In the genomic region with DNA sequence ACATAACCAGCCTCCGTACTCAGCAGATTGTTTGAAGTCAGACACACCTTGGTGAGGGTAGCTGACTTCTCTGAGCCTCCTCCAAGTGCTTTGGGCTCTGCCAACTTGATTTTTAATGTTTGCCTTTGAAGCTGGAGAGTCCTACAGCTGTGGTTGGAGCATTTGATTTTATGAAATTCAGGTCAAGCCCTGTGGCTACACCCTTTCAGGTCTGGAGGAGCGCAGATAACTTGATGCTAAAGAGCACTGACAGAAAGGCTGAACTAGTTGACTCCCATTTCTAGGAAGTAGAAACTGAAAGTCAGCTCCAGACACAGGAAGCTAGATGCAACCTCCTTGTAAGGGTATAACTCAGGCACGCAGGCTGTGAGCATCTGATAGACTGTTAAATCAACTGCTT, we compare ENCODE assay signal across 8 mouse cellular contexts. TPM values are rescaled to one million over a fixed set of nuclear protein-coding genes. Genes with fewer than 3 reads are reported as not detected.
DNase-seq lines count a peak whose midpoint lies in the region; ATAC-seq and TF ChIP-seq lines count a peak whose summit lies in the region.

No protein-coding gene starts in this region.

- no peak for DNase-seq in neural tube, embryonic 10.5 days (ENCODE audit: extremely low spot score, low spot score)
- no peak for DNase-seq in embryonic facial prominence, embryonic 14.5 days (ENCODE audit: low spot score)
- DNase-seq in limb, embryonic 14.5 days (ENCODE audit: low spot score): no peak
- no peak for DNase-seq in left cerebral cortex, adult 11 months (ENCODE audit: low spot score)
- DNase-seq in ovary, postnatal 14 days (ENCODE audit: low spot score): no peak
- no peak for DNase-seq in gastrocnemius, postnatal 10 days

- H3K36me3 ChIP-seq in neural tube, embryonic 12.5 days: peaks cover 33% of the 10 kb centered on the region
- peaks cover 42% of the 10 kb centered on the region for H3K36me3 ChIP-seq in embryonic facial prominence, embryonic 14.5 days (ENCODE audit: control insufficient read depth, insufficient read depth, low read length)
- peaks cover 32% of the 10 kb centered on the region for H3K36me3 ChIP-seq in limb, embryonic 14.5 days (ENCODE audit: control insufficient read depth, insufficient read depth, low read length)
- H3K36me3 ChIP-seq in midbrain, embryonic 13.5 days: peaks cover 35% of the 10 kb centered on the region

- H3K4me3 ChIP-seq in neural tube, embryonic 12.5 days: peak overlapping the region; percentile 98; the same call in 1 of the 2 replicates
- H3K4me3 ChIP-seq in embryonic facial prominence, embryonic 14.5 days (ENCODE audit: low read depth, low read length): peak overlapping the region; percentile 100; the same call in 1 of the 2 replicates
- no peak overlapping the region; the same call in 1 of the 2 replicates for H3K4me3 ChIP-seq in limb, embryonic 14.5 days (replicated peaks; ENCODE audit: low read length)
- H3K4me3 ChIP-seq in midbrain, embryonic 13.5 days (replicated peaks): peak overlapping the region; percentile 96

- H3K4me2 ChIP-seq in neural tube, embryonic 12.5 days (replicated peaks): peak overlapping the region; percentile 90
- H3K4me2 ChIP-seq in embryonic facial prominence, embryonic 14.5 days (ENCODE audit: low read depth, low read length): peak overlapping the region; percentile 94
- H3K4me2 ChIP-seq in limb, embryonic 14.5 days (replicated peaks; ENCODE audit: low read depth, low read length, severe bottlenecking): peak overlapping the region; percentile 93; the same call in 1 of the 2 replicates
- H3K4me2 ChIP-seq in midbrain, embryonic 13.5 days (replicated peaks): peak overlapping the region; percentile 96

- H3K9me3 ChIP-seq in neural tube, embryonic 12.5 days: no peaks in the 10 kb centered on the region
- no peaks in the 10 kb centered on the region for H3K9me3 ChIP-seq in embryonic facial prominence, embryonic 14.5 days (ENCODE audit: control insufficient read depth, low read length)
- no peaks in the 10 kb centered on the region for H3K9me3 ChIP-seq in limb, embryonic 14.5 days (ENCODE audit: control insufficient read depth, low read length)
- no peaks in the 10 kb centered on the region for H3K9me3 ChIP-seq in midbrain, embryonic 13.5 days

- 93% methylated on average over 3 of the region's 3 CpGs for WGBS in neural tube, embryonic 12.5 days
- WGBS in embryonic facial prominence, embryonic 14.5 days: 82% methylated on average over 3 of the region's 3 CpGs
- WGBS in limb, embryonic 14.5 days: 82% methylated on average over 3 of the region's 3 CpGs
- WGBS in midbrain, embryonic 13.5 days: 93% methylated on average over 3 of the region's 3 CpGs

- no peak overlapping the region for H3K27ac ChIP-seq in neural tube, embryonic 12.5 days
- H3K27ac ChIP-seq in embryonic facial prominence, embryonic 14.5 days (replicated peaks; ENCODE audit: low read depth, low read length): no peak overlapping the region
- no peak overlapping the region for H3K27ac ChIP-seq in limb, embryonic 14.5 days (replicated peaks; ENCODE audit: low read depth, low read length)
- no peak overlapping the region for H3K27ac ChIP-seq in midbrain, embryonic 13.5 days

- no peaks in the 10 kb centered on the region; the same call in 1 of the 2 replicates for H3K27me3 ChIP-seq in neural tube, embryonic 12.5 days (replicated peaks)
- H3K27me3 ChIP-seq in embryonic facial prominence, embryonic 14.5 days (replicated peaks; ENCODE audit: control insufficient read depth, insufficient read depth, low read length): no peaks in the 10 kb centered on the region
- no peaks in the 10 kb centered on the region for H3K27me3 ChIP-seq in limb, embryonic 14.5 days (ENCODE audit: control insufficient read depth, insufficient read depth, low read length)
- no peaks in the 10 kb centered on the region for H3K27me3 ChIP-seq in midbrain, embryonic 13.5 days

- H3K4me1 ChIP-seq in neural tube, embryonic 12.5 days: peaks cover 31% of the 10 kb centered on the region
- peaks cover 9% of the 10 kb centered on the region for H3K4me1 ChIP-seq in embryonic facial prominence, embryonic 14.5 days (ENCODE audit: control insufficient read depth, insufficient read depth, low read length)
- H3K4me1 ChIP-seq in limb, embryonic 14.5 days (ENCODE audit: control insufficient read depth, insufficient read depth, low read length): peaks cover 16% of the 10 kb centered on the region
- peaks cover 36% of the 10 kb centered on the region for H3K4me1 ChIP-seq in midbrain, embryonic 13.5 days (replicated peaks)

- H3K9ac ChIP-seq in neural tube, embryonic 12.5 days: 0 out of 2 replicates have a peak overlapping the region, but pooled peaks have one; percentile 13
- H3K9ac ChIP-seq in embryonic facial prominence, embryonic 14.5 days (ENCODE audit: low read depth, low read length): no peak overlapping the region
- no peak overlapping the region for H3K9ac ChIP-seq in limb, embryonic 14.5 days (ENCODE audit: low read depth, low read length, severe bottlenecking)
- H3K9ac ChIP-seq in midbrain, embryonic 13.5 days (replicated peaks): peak overlapping the region; percentile 98; the same call in 1 of the 2 replicates

- no peak for TF ChIP-seq POLR2A in limb, embryonic 14.5 days (IDR thresholded peaks at IDR 0.05; ENCODE audit: borderline replicate concordance, extremely low read depth, insufficient read depth, insufficient read length)

- ATAC-seq in neural tube, embryonic 12.5 days (ENCODE audit: low FRiP score, low read depth): no peak
- no peak for ATAC-seq in embryonic facial prominence, embryonic 14.5 days (ENCODE audit: low read depth)
- no peak for ATAC-seq in limb, embryonic 14.5 days (ENCODE audit: low FRiP score, low read depth)
- no peak for ATAC-seq in midbrain, embryonic 13.5 days

RNA-seq across cellular contexts. Expression of gene Spata2, which starts 12.4 kb away (rescaled TPM):
- 24.2 and 25.7 TPM in 2 replicates for polyA plus RNA-seq in neural tube, embryonic 12.5 days (2016; fragmentation: Nextera tagmentation; extraction: Ambion mirVana)
- polyA plus RNA-seq in embryonic facial prominence, embryonic 14.5 days (2014; fragmentation: Nextera tagmentation; extraction: Ambion mirVana): 13.0 and 14.2 TPM in 2 replicates
- polyA plus RNA-seq in limb, embryonic 14.5 days (2012; rRNA removed): 17.8 and 23.0 TPM in 2 replicates
- 12.3 and 12.4 TPM in 2 replicates for polyA plus RNA-seq in limb, embryonic 14.5 days (2014; fragmentation: Nextera tagmentation; extraction: Ambion mirVana)
- polyA plus RNA-seq in midbrain, embryonic 13.5 days (2015; fragmentation: Nextera tagmentation; extraction: Ambion mirVana): 25.1 and 30.2 TPM in 2 replicates
- total RNA-seq in gastrocnemius, postnatal 10 days (2021): 10 to 100 TPM; 14.9 to 15.6 TPM

RNA-seq across cellular contexts. Expression of gene Rnf114, which starts 12.7 kb away (rescaled TPM):
- polyA plus RNA-seq in neural tube, embryonic 12.5 days (2016; fragmentation: Nextera tagmentation; extraction: Ambion mirVana): 130 and 134 TPM in 2 replicates
- 65.3 and 75.0 TPM in 2 replicates for polyA plus RNA-seq in embryonic facial prominence, embryonic 14.5 days (2014; fragmentation: Nextera tagmentation; extraction: Ambion mirVana)
- polyA plus RNA-seq in limb, embryonic 14.5 days (2012; rRNA removed): 83.6 and 102 TPM in 2 replicates
- polyA plus RNA-seq in limb, embryonic 14.5 days (2014; fragmentation: Nextera tagmentation; extraction: Ambion mirVana): 78.1 and 81.9 TPM in 2 replicates
- polyA plus RNA-seq in midbrain, embryonic 13.5 days (2015; fragmentation: Nextera tagmentation; extraction: Ambion mirVana): 154 and 165 TPM in 2 replicates
- total RNA-seq in gastrocnemius, postnatal 10 days (2021): 10 to 100 TPM; 16.8 to 18.3 TPM

RNA-seq across cellular contexts. Expression of gene Snai1, which starts 32.9 kb away (rescaled TPM):
- polyA plus RNA-seq in neural tube, embryonic 12.5 days (2016; fragmentation: Nextera tagmentation; extraction: Ambion mirVana): 21.7 and 23.2 TPM in 2 replicates
- polyA plus RNA-seq in embryonic facial prominence, embryonic 14.5 days (2014; fragmentation: Nextera tagmentation; extraction: Ambion mirVana): 64.1 and 69.7 TPM in 2 replicates
- polyA plus RNA-seq in limb, embryonic 14.5 days (2012; rRNA removed): 123 and 187 TPM in 2 replicates
- 67.9 and 69.1 TPM in 2 replicates for polyA plus RNA-seq in limb, embryonic 14.5 days (2014; fragmentation: Nextera tagmentation; extraction: Ambion mirVana)
- polyA plus RNA-seq in midbrain, embryonic 13.5 days (2015; fragmentation: Nextera tagmentation; extraction: Ambion mirVana): 5.4 and 5.8 TPM in 2 replicates
- total RNA-seq in gastrocnemius, postnatal 10 days (2021): 1 to 10 TPM; 3.9 to 5.7 TPM

Comparison
In these comparisons a context has a peak if more than half of its experiments do, and no peak if none do; other contexts are left out.
1. H3K9ac ChIP-seq: peak in neural tube, embryonic 12.5 days (single experiment) and midbrain, embryonic 13.5 days (single experiment); none in embryonic facial prominence, embryonic 14.5 days (single experiment) and limb, embryonic 14.5 days (single experiment).
2. Peak in every context shown above with its lines, with median percentiles within 50 percentile points of each other: H3K4me2 ChIP-seq.